Mouse (Mus musculus) cerebellum, postnatal 25 days (tissue): Measurements from ENCODE around the gene Acap1.

Experiments
- DNase-seq, 2 experiments: peaks; one replicate each; pipeline ENCODE4 v3.0.0; 2021; ENCODE audit warnings: mixed read lengths in 2 of 2

The Acap1 gene

GRCm38 (mm10) chr11:69900471-69901405, 5.4 kb upstream of the Acap1 start, which contains the start of the genes 2810408A11Rik and Neurl4:
TSS of gene 2810408A11Rik (minus strand) at chr11:69900987.
TSS of gene Neurl4 (plus strand) at chr11:69901072.
- peak; percentile 87 to 90 for DNase-seq

- no peak for DNase-seq
These were observed 4.5 kb upstream of the Acap1 start for GRCm38 (mm10) chr11:69899870-69900269.

GRCm38 (mm10) chr11:69894671-69895070, 668 bp downstream of the Acap1 start:
- DNase-seq, result no peak

GRCm38 (mm10) chr11:69891482-69891881, 3.9 kb downstream of the Acap1 start:
- DNase-seq, result no peak

GRCm38 (mm10) chr11:69886907-69887635, 8.3 kb downstream of the Acap1 start:
- DNase-seq, result no peak

- DNase-seq, result no peak
These were observed 10.7 kb downstream of the Acap1 start for GRCm38 (mm10) chr11:69884663-69885062.

GRCm38 (mm10) chr11:69884240-69884639, 11.1 kb downstream of the Acap1 start:
- no peak for DNase-seq

GRCm38 (mm10) chr11:69883527-69884151, 11.7 kb downstream of the Acap1 start:
- no peak for DNase-seq

- peak; percentile 42 to 64 for DNase-seq
These were observed 12.3 kb downstream of the Acap1 start for GRCm38 (mm10) chr11:69883066-69883465.

GRCm38 (mm10) chr11:69881787-69882670, 13.3 kb downstream of the Acap1 start:
- no peak for DNase-seq

- DNase-seq, result peak; percentile 83 to 88
These were observed 14.3 kb downstream of the Acap1 start, which contains the start of gene Kctd11 for GRCm38 (mm10) chr11:69880853-69881603. TSS of gene Kctd11 (minus strand) at chr11:69881406.

- peak; percentile 63 to 77 for DNase-seq
These were observed 14.9 kb downstream of the Acap1 start for GRCm38 (mm10) chr11:69880506-69880852.

- no peak for DNase-seq
These were observed 15.6 kb downstream of the Acap1 start for GRCm38 (mm10) chr11:69879711-69880110.

GRCm38 (mm10) chr11:69878952-69879351, 16.4 kb downstream of the Acap1 start:
- no peak for DNase-seq

GRCm38 (mm10) chr11:69878399-69878798, 16.9 kb downstream of the Acap1 start:
- no peak for DNase-seq

GRCm38 (mm10) chr11:69877878-69878277, 17.5 kb downstream of the Acap1 start, which contains the start of gene Tmem95:
TSS of gene Tmem95 (minus strand) at chr11:69878018.
- DNase-seq, result peak in 1 of 2 experiments; percentile 26

- peak; percentile 89 to 92 for DNase-seq
These were observed 18.5 kb downstream of the Acap1 start for GRCm38 (mm10) chr11:69876867-69877266.

- no peak for DNase-seq
These were observed 19.2 kb downstream of the Acap1 start for GRCm38 (mm10) chr11:69876186-69876585.

- no peak for DNase-seq
These were observed 22.9 kb downstream of the Acap1 start for GRCm38 (mm10) chr11:69872451-69872850.

GRCm38 (mm10) chr11:69871822-69872221, 23.5 kb downstream of the Acap1 start:
- DNase-seq, result no peak
